Mouse (Mus musculus): Measurements from ENCODE around the gene Sowahd. TPM values are rescaled to one million over a fixed set of nuclear protein-coding genes. Genes with fewer than 3 reads are reported as not detected.

Gene Sowahd
- total RNA-seq, 2 experiments from 2014 or later, result 0.27 to 0.30 TPM

DNA sequence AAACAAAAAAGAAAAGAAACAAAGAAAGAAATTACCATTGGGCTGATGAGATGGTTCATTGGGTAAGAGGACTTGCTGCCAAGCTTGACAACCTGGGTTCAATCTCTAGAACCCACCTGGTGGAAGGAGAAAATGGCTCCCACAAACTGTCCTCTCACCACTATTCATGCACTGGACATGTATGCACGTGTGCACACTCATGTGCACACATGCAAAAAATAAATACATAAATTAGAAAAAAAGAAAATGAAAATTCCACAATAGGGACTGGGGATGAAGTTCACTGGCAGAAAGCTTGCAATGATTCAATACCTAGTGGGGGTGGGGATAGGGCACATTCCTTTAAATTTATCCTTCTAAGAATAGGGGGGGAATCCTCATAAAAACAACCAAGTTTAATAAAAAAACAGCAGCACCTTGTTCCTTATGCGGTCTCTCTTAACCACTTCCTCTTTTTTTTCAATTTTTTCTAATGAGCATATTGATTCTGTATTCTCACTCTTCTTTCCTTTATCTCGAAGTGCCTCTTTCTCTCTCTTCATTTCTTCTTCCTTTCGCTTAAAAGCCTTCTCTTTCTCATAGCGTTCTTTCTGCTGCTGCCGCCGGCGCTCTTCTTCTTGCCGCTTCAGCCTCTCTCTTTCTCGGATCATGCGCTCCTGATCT is 46.6 kb downstream of the Sowahd start:
- no peak for DNase-seq

DNA sequence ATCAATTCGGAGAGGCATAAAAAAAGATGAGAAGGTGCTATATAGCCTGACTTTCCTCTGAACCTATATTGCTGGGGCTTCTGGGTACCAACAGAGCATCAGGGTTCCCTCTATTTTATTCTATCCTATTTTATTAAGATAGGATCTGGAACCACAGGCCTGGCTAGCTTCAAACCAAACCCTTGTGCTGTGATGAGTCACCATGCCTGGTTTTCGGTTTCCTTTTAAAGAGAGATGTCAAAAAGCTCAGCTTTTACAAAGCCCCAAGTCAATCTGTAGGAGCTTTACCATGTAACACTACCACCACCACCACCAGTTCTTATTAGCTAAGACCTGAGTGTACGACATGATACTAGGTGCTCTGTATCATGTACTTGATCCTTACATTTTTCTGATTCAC is 50.0 kb downstream of the Sowahd start:
- DNase-seq, result no peak

Other genes with a start within 250 kb of the Sowahd start
- 10 to 100 TPM; 60.0 to 66.5 TPM for gene Ube2a, start 174.9 kb upstream of the Sowahd start, total RNA-seq (2021)
- gene C330007P06Rik, start 174.7 kb upstream of the Sowahd start, total RNA-seq (2021), result 10 to 100 TPM; 41.0 to 46.1 TPM
- gene Nkrf, start 145.9 kb upstream of the Sowahd start, total RNA-seq (2021), result 1 to 10 TPM; 7.0 to 7.9 TPM
- 10 to 100 TPM; 15.8 to 22.4 TPM for gene Sept6, start 57.1 kb upstream of the Sowahd start, total RNA-seq (2021)
- gene Rpl39, start 36.6 kb downstream of the Sowahd start, total RNA-seq (2021), result 100 to 1,000 TPM; 694 to 724 TPM
- gene Upf3b, start 61.5 kb downstream of the Sowahd start, total RNA-seq (2021), result 10 to 100 TPM; 11.9 to 18.6 TPM
- gene Nkap, start 78.0 kb downstream of the Sowahd start, total RNA-seq (2021), result 10 to 100 TPM; 12.6 to 16.1 TPM
- not detected for gene Akap14, start 120.0 kb downstream of the Sowahd start, total RNA-seq (2021)
- 100 to 1,000 TPM; 559 to 592 TPM for gene Ndufa1, start 142.3 kb downstream of the Sowahd start, total RNA-seq (2021)
- 1 to 10 TPM; 4.3 to 4.6 TPM for gene Rnf113a1, start 142.4 kb downstream of the Sowahd start, total RNA-seq (2021)
- not detected for gene Gm9, start 162.2 kb downstream of the Sowahd start, total RNA-seq (2021)
- not detected for gene Rhox1, start 173.4 kb downstream of the Sowahd start, total RNA-seq (2021)
- not detected for gene Rhox2a, start 196.1 kb downstream of the Sowahd start, total RNA-seq (2021)
- not detected for gene Rhox3a, start 201.1 kb downstream of the Sowahd start, total RNA-seq (2021)
- not detected for gene Rhox4a, start 216.5 kb downstream of the Sowahd start, total RNA-seq (2021)